Mouse (Mus musculus): ENCODE data around the gene Cbln3. TPM values are rescaled to one million over a fixed set of nuclear protein-coding genes. Genes with fewer than 3 reads are reported as not detected.

Gene Cbln3
- under 1 TPM in 3 of 26 experiments, not detected in 23; 0.08 to 0.61 (median 0.25) TPM for total RNA-seq (2018; cell fraction: chromatin; rRNA removed)
- under 1 TPM in 5 of 26 experiments, not detected in 21; under 0.01 to 0.07 (median 0.03) TPM for total RNA-seq (2018; cell fraction: cytosol; rRNA removed)
- total RNA-seq (2018; cell fraction: nucleus; rRNA removed): under 1 TPM in 2 of 26 experiments, not detected in 24; 0.13 TPM
- not detected in 3 replicates for polyA plus RNA-seq (2018)

- H3K36me3 ChIP-seq (ENCODE audit: inconsistent target): peaks cover 28% of the 10 kb centered on the region
Observed at GRCm38 (mm10) chr14:55884166-55884565, at the start of gene Cbln3. Gene Cbln3 (minus strand): TSS chr14:55884392.

GRCm38 (mm10) chr14:55933586-55933985 is 49.4 kb upstream of the Cbln3 start:
- WGBS (ENCODE audit: missing documents): 35% methylated on average over 7 of the region's 7 CpGs
- no peaks in the 10 kb centered on the region for H3K79me2 ChIP-seq (ENCODE audit: inconsistent target)

More at GRCm38 (mm10) chr14:55884166-55884565, at the start of gene Cbln3:
- Histone ChIP-seq H3K79me2 (ENCODE audit: inconsistent target) (peaks cover 19% of the 10 kb centered on the region), H3K4me3 (ENCODE audit: inconsistent target) (peak within 1 kb of the TSS; percentile 84), H3K27ac (peak within 1 kb of the TSS; percentile 80)
- WGBS (ENCODE audit: missing documents): 73% methylated on average over 4 of the region's 4 CpGs

GRCm38 (mm10) chr14:55929263-55929997 is 45.2 kb upstream of the Cbln3 start:
- no peak overlapping the region for H3K27ac ChIP-seq
- 79% methylated on average over 12 of the region's 12 CpGs for WGBS (ENCODE audit: missing documents)
- H3K36me3 ChIP-seq (ENCODE audit: inconsistent target): no peaks in the 10 kb centered on the region
- no peaks in the 10 kb centered on the region for H3K79me2 ChIP-seq (ENCODE audit: inconsistent target)
- no peak overlapping the region for H3K4me3 ChIP-seq (ENCODE audit: inconsistent target)

More at GRCm38 (mm10) chr14:55933586-55933985, 49.4 kb upstream of the Cbln3 start:
- H3K36me3 ChIP-seq (ENCODE audit: inconsistent target): no peaks in the 10 kb centered on the region
- H3K4me3 ChIP-seq (ENCODE audit: inconsistent target): no peak overlapping the region
- no peak overlapping the region for H3K27ac ChIP-seq

- H3K4me3 ChIP-seq (ENCODE audit: inconsistent target): no peak overlapping the region
- WGBS (ENCODE audit: missing documents): 40% methylated on average over 4 of the region's 4 CpGs
Observed at GRCm38 (mm10) chr14:55926847-55927246, 42.7 kb upstream of the Cbln3 start.

GRCm38 (mm10) chr14:55922475-55923232 is 38.5 kb upstream of the Cbln3 start:
- no peak overlapping the region for H3K4me3 ChIP-seq (ENCODE audit: inconsistent target)

More at GRCm38 (mm10) chr14:55926847-55927246, 42.7 kb upstream of the Cbln3 start:
- Histone ChIP-seq H3K36me3 (ENCODE audit: inconsistent target) (no peaks in the 10 kb centered on the region), H3K27ac (no peak overlapping the region), H3K79me2 (ENCODE audit: inconsistent target) (no peaks in the 10 kb centered on the region)

GRCm38 (mm10) chr14:55918240-55919082 is 34.3 kb upstream of the Cbln3 start:
- H3K27ac ChIP-seq: no peak overlapping the region
- no peak overlapping the region for H3K4me3 ChIP-seq (ENCODE audit: inconsistent target)
- H3K79me2 ChIP-seq (ENCODE audit: inconsistent target): no peaks in the 10 kb centered on the region
- 49% methylated on average over 13 of the region's 14 CpGs for WGBS (ENCODE audit: missing documents)
- H3K36me3 ChIP-seq (ENCODE audit: inconsistent target): no peaks in the 10 kb centered on the region

More at GRCm38 (mm10) chr14:55922475-55923232, 38.5 kb upstream of the Cbln3 start:
- Histone ChIP-seq H3K36me3 (ENCODE audit: inconsistent target) (no peaks in the 10 kb centered on the region), H3K27ac (no peak overlapping the region), H3K79me2 (ENCODE audit: inconsistent target) (no peaks in the 10 kb centered on the region)
- 76% methylated on average over 7 of the region's 7 CpGs for WGBS (ENCODE audit: missing documents)

- WGBS (ENCODE audit: missing documents): 9% methylated on average over 4 of the region's 4 CpGs
- Histone ChIP-seq H3K79me2 (ENCODE audit: inconsistent target) (no peaks in the 10 kb centered on the region), H3K36me3 (ENCODE audit: inconsistent target) (no peaks in the 10 kb centered on the region), H3K4me3 (ENCODE audit: inconsistent target) (no peak overlapping the region), H3K27ac (no peak overlapping the region)
Observed at GRCm38 (mm10) chr14:55913406-55913805, 29.2 kb upstream of the Cbln3 start.

- Histone ChIP-seq H3K4me3 (ENCODE audit: inconsistent target) (no peak overlapping the region), H3K79me2 (ENCODE audit: inconsistent target) (no peaks in the 10 kb centered on the region)
- WGBS (ENCODE audit: missing documents): 5% methylated on average over 1 of the region's 1 CpGs
Observed at GRCm38 (mm10) chr14:55905518-55905917, 21.3 kb upstream of the Cbln3 start.

GRCm38 (mm10) chr14:55900414-55900755 is 16.2 kb upstream of the Cbln3 start:
- peak overlapping the region; percentile 19; the same call in 1 of the 2 replicates for H3K4me3 ChIP-seq (ENCODE audit: inconsistent target)
- no peak overlapping the region for H3K27ac ChIP-seq
- H3K36me3 ChIP-seq (ENCODE audit: inconsistent target): peaks cover 13% of the 10 kb centered on the region
- WGBS (ENCODE audit: missing documents): 12% methylated on average over 12 of the region's 12 CpGs
- no peaks in the 10 kb centered on the region for H3K79me2 ChIP-seq (ENCODE audit: inconsistent target)

More at GRCm38 (mm10) chr14:55905518-55905917, 21.3 kb upstream of the Cbln3 start:
- Histone ChIP-seq H3K27ac (no peak overlapping the region), H3K36me3 (ENCODE audit: inconsistent target) (no peaks in the 10 kb centered on the region)

- Histone ChIP-seq H3K36me3 (ENCODE audit: inconsistent target) (peaks cover 18% of the 10 kb centered on the region), H3K27ac (no peak within 1 kb of the TSS), H3K4me3 (ENCODE audit: inconsistent target) (peak within 1 kb of the TSS; percentile 19; the same call in 1 of the 2 replicates), H3K79me2 (ENCODE audit: inconsistent target) (no peaks in the 10 kb centered on the region)
- WGBS (ENCODE audit: missing documents): 9% methylated on average over 39 of the region's 39 CpGs
Observed at GRCm38 (mm10) chr14:55899701-55900413, 15.7 kb upstream of the Cbln3 start, which contains the start of gene Sdr39u1. Gene Sdr39u1 (minus strand): TSS chr14:55900293.

- Histone ChIP-seq H3K4me3 (ENCODE audit: inconsistent target) (no peak overlapping the region), H3K27ac (no peak overlapping the region), H3K79me2 (ENCODE audit: inconsistent target) (no peaks in the 10 kb centered on the region), H3K36me3 (ENCODE audit: inconsistent target) (peaks cover 27% of the 10 kb centered on the region)
- 93% methylated on average over 7 of the region's 7 CpGs for WGBS (ENCODE audit: missing documents)
Observed at GRCm38 (mm10) chr14:55898947-55899346, 14.8 kb upstream of the Cbln3 start.

GRCm38 (mm10) chr14:55897671-55898070 is 13.5 kb upstream of the Cbln3 start:
- no peaks in the 10 kb centered on the region for H3K79me2 ChIP-seq (ENCODE audit: inconsistent target)
- peaks cover 40% of the 10 kb centered on the region for H3K36me3 ChIP-seq (ENCODE audit: inconsistent target)
- WGBS (ENCODE audit: missing documents): 94% methylated on average over 12 of the region's 12 CpGs
- no peak overlapping the region for H3K27ac ChIP-seq
- no peak overlapping the region for H3K4me3 ChIP-seq (ENCODE audit: inconsistent target)

- WGBS (ENCODE audit: missing documents): 86% methylated on average over 23 of the region's 24 CpGs
- Histone ChIP-seq H3K79me2 (ENCODE audit: inconsistent target) (peaks cover 19% of the 10 kb centered on the region), H3K4me3 (ENCODE audit: inconsistent target) (peak overlapping the region; percentile 84; the same call in 1 of the 2 replicates), H3K36me3 (ENCODE audit: inconsistent target) (peaks cover 53% of the 10 kb centered on the region), H3K27ac (peak overlapping the region; percentile 80)
Observed at GRCm38 (mm10) chr14:55886571-55887382, 2.6 kb upstream of the Cbln3 start.

Data from macrophage (primary cell).